Mouse (Mus musculus) left cerebral cortex, postnatal 25 days (tissue): Measurements from ENCODE around the gene H2afx. TPM values are rescaled to one million over a fixed set of nuclear protein-coding genes. Genes with fewer than 3 reads are reported as not detected.
A peak's percentile ranks its signal among the peaks of the same experiment; 100 is the strongest.
"Not testable (repeated sequence)": the region's sequence is repeated elsewhere in the genome, so short reads cannot be mapped to it uniquely, and the experiment has no call there.

ENCODE experiments used
- DNase-seq, 2 experiments: peaks; one replicate each; pipeline ENCODE4 v3.0.0; 2022; ENCODE audit warnings: low spot score in 2 of 2, mixed read lengths in 1 of 2
- intact Hi-C: fragments of 180-260 bp; cut with DNase I; formaldehyde crosslinking; loops from one replicate; pipeline ENCODE4 v1.15.1; 2025
- total RNA-seq, 2 experiments: library from RNA; stranded (reverse); gene quantifications; 2 replicates each; pipeline ENCODE4 v1.2.3; 2021

H2afx gene
- 10 to 100 TPM; 56.6 to 56.8 TPM for total RNA-seq

GRCm38 (mm10) chr9:44334396-44335330 is at the start of gene H2afx:
Gene H2afx (plus strand): TSS chr9:44334694.
- intact Hi-C loops = loop anchor here (5.0 kb wide), 1 partner anchor 42 kb away; no protein-coding TSS in a partner anchor
- peak; percentile 97 to 100 for DNase-seq

- no peak for DNase-seq
- intact Hi-C loops = no loop called here
Measured at GRCm38 (mm10) chr9:44286256-44286850, 48.1 kb upstream of the H2afx start.

GRCm38 (mm10) chr9:44287003-44287400 is 47.5 kb upstream of the H2afx start:
- intact Hi-C loops = no loop called here
- no peak for DNase-seq

- DNase-seq = peak in 1 of 2 experiments; percentile 26
- intact Hi-C loops = loop anchor here (2.0 kb wide), 1 partner anchor 17 kb away; the partner anchor contains the start of gene Hinfp
Measured at GRCm38 (mm10) chr9:44287401-44288075, 47.0 kb upstream of the H2afx start.

GRCm38 (mm10) chr9:44288076-44288958 is 46.2 kb upstream of the H2afx start, which contains the start of gene Abcg4:
Gene Abcg4 (minus strand): TSS chr9:44288615.
- intact Hi-C loops = loop anchor here (2.0 kb wide), 1 partner anchor 16 kb away; the partner anchor contains the start of gene Hinfp

GRCm38 (mm10) chr9:44288959-44289291 is 45.6 kb upstream of the H2afx start:
- intact Hi-C loops = loop anchor here (2.0 kb wide), 1 partner anchor 16 kb away; the partner anchor contains the start of gene Hinfp
- DNase-seq = no peak

More at GRCm38 (mm10) chr9:44288076-44288958, 46.2 kb upstream of the H2afx start, which contains the start of gene Abcg4:
- DNase-seq = peak; percentile 59 to 67

- intact Hi-C loops = loop anchor here (5.0 kb wide), 1 partner anchor 40 kb away; the partner anchor contains the start of gene H2afx
- DNase-seq = no peak
Measured at GRCm38 (mm10) chr9:44292490-44292889, 42.0 kb upstream of the H2afx start.

GRCm38 (mm10) chr9:44300001-44300400 is 34.5 kb upstream of the H2afx start:
- DNase-seq, intact Hi-C loops: not testable (repeated sequence)

GRCm38 (mm10) chr9:44305466-44306079 is 28.9 kb upstream of the H2afx start, which contains the start of gene Hinfp:
Gene Hinfp (minus strand): TSS chr9:44305671.
- peak; percentile 98 to 100 for DNase-seq
- intact Hi-C loops = loop anchor here (2.0 kb wide), 1 partner anchor 17 kb away; the partner anchor contains the start of gene Abcg4

GRCm38 (mm10) chr9:44306532-44306931 is 28.0 kb upstream of the H2afx start:
- intact Hi-C loops = no loop called here
- no peak for DNase-seq

GRCm38 (mm10) chr9:44307248-44307647 is 27.2 kb upstream of the H2afx start:
- intact Hi-C loops = no loop called here

GRCm38 (mm10) chr9:44309756-44310155 is 24.7 kb upstream of the H2afx start:
- intact Hi-C loops = no loop called here
- DNase-seq = no peak

More at GRCm38 (mm10) chr9:44307248-44307647, 27.2 kb upstream of the H2afx start:
- DNase-seq = no peak

GRCm38 (mm10) chr9:44310750-44311135 is 23.8 kb upstream of the H2afx start:
- intact Hi-C loops = no loop called here
- no peak for DNase-seq

GRCm38 (mm10) chr9:44311136-44312134 is 23.1 kb upstream of the H2afx start:
- intact Hi-C loops = no loop called here
- no peak for DNase-seq

- intact Hi-C loops = no loop called here
- peak; percentile 75 to 92 for DNase-seq
Measured at GRCm38 (mm10) chr9:44313476-44314256, 20.8 kb upstream of the H2afx start.

GRCm38 (mm10) chr9:44314257-44314547 is 20.3 kb upstream of the H2afx start:
- intact Hi-C loops = no loop called here
- no peak for DNase-seq

GRCm38 (mm10) chr9:44314910-44315309 is 19.6 kb upstream of the H2afx start:
- intact Hi-C loops = no loop called here
- no peak for DNase-seq
